Mouse (Mus musculus): ENCODE measurements around the gene Ctdsp2. TPM values are rescaled to one million over a fixed set of nuclear protein-coding genes. Genes with fewer than 3 reads are reported as not detected.

The Ctdsp2 gene
- polyA plus RNA-seq, 1 experiment = 61.4 TPM

DNA sequence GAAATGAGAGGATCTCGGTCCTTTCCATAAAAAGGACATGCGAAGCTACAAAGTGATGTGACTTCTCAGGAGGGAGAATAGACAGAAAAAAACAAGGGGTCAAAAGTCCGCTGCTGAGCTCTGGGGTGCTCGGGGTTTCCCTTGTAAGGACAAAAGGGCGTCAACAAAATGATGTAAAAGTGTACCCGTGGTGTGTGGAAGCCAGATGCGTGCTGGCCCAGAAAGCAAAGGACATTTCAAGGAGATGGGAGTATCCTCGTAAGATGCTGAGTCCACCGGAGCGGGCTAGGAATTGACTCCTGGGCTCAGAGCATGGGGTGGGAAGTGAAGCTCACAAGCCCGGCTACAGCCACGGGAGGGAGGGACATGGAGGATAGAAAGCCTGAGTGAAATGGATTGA is 59.1 kb downstream of the Ctdsp2 start:
- WGBS = 79% methylated on average over 12 of the region's 12 CpGs
- DNase-seq (ENCODE audit: low read depth in 1 of 2, low spot score in 2 of 2) = no peak
- TF ChIP-seq POLR2A (IDR thresholded peaks at IDR 0.05; ENCODE audit: low read depth, low read length) = no peak
- TF ChIP-seq CTCF (IDR thresholded peaks at IDR 0.05; ENCODE audit: extremely low read depth, insufficient read depth, insufficient read length, insufficient replicate concordance) = no peak

DNA sequence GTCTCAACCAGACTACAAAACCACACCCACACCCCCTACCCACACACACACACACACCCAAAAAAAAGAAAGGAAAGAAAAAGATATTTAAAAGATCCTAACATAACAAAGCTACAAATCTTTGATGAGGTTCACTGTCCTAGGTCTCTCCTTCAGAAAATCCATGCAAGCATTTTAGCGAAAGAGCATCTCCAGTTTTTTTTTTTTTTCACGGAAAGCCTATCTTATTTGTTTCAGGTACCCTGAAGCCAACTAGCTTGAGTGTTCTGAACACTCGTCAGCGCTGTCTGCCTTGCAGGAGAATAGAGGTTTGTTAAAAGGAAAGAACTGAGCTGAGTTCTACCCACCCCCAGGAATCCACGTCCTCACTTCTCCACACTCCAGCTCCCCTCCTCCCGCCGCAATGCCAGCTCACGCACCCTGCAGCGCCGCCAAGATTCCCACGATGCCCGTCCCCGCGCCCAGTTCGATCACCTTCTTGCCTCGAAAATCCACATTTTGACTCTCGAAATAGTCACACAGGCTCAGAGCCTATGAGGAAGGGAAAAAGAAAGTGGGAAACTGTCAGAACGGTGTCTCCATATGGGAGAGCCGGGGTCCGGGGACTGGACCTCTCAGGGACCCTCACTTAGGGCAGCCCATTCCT is 62.2 kb downstream of the Ctdsp2 start:
- no peak overlapping the region for H3K27ac ChIP-seq (ENCODE audit: insufficient read depth, low read length)
- H3K36me3 ChIP-seq (ENCODE audit: control insufficient read depth, insufficient read depth, low read length) = peaks cover 3% of the 10 kb centered on the region
- peaks cover 5% of the 10 kb centered on the region for H3K4me1 ChIP-seq (ENCODE audit: control insufficient read depth, insufficient read depth, insufficient read length)
- WGBS = 3% methylated on average over 20 of the region's 20 CpGs
- peak overlapping the region; percentile 75 for H3K4me3 ChIP-seq (ENCODE audit: extremely low read depth, insufficient read depth, insufficient read length)
- DNase-seq (ENCODE audit: low read depth in 1 of 2, low spot score in 2 of 2) = no peak
- TF ChIP-seq POLR2A (IDR thresholded peaks at IDR 0.05; ENCODE audit: low read depth, low read length) (no peak), CTCF (IDR thresholded peaks at IDR 0.05; ENCODE audit: extremely low read depth, insufficient read depth, insufficient read length, insufficient replicate concordance) (no peak)
- peaks cover 9% of the 10 kb centered on the region; the same call in 1 of the 2 replicates for H3K27me3 ChIP-seq (ENCODE audit: control insufficient read depth, insufficient read depth, low read length)

More for the DNA sequence above, 59.1 kb downstream of the Ctdsp2 start:
- Histone ChIP-seq H3K4me3 (ENCODE audit: extremely low read depth, insufficient read depth, insufficient read length) (no peak overlapping the region), H3K27ac (ENCODE audit: insufficient read depth, low read length) (no peak overlapping the region), H3K36me3 (ENCODE audit: control insufficient read depth, insufficient read depth, low read length) (no peaks in the 10 kb centered on the region), H3K27me3 (ENCODE audit: control insufficient read depth, insufficient read depth, low read length) (peaks cover 9% of the 10 kb centered on the region), H3K4me1 (ENCODE audit: control insufficient read depth, insufficient read depth, insufficient read length) (peaks cover 5% of the 10 kb centered on the region)

DNA sequence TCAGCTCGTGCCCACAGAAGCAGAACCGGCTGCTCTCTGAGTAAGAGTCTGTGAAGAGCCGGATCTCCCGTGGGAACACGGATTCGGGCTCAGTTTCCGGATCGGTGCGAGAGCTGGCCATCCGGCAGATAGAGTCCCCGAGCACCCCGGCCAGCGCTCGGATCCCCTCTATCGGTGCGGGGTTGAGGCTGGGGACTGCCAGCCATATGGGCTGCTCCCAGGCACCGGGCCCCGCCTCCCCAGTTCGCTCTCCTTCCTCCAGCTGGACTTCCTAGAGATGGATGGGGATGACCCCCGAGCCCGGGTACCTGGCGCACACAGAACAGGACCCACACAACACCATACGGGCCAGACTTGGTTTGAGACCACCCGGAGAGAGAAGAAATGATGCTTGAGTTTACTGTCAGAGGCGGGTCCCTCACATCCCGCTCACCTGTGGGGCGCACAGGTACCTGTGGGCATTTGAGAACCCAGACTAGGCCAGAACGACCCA is 62.8 kb downstream of the Ctdsp2 start, which contains the start of the genes Mettl1 and Eef1akmt3:
Gene Mettl1, plus strand, starts transcription at position 141 of the 493 bp plus-strand sequence.
Gene Eef1akmt3, minus strand, starts transcription at position 240 of the 493 bp plus-strand sequence.
- H3K27ac ChIP-seq (ENCODE audit: insufficient read depth, low read length) = no peak within 1 kb of the TSS
- peaks cover 5% of the 10 kb centered on the region for H3K4me1 ChIP-seq (ENCODE audit: control insufficient read depth, insufficient read depth, insufficient read length)
- peaks cover 3% of the 10 kb centered on the region for H3K36me3 ChIP-seq (ENCODE audit: control insufficient read depth, insufficient read depth, low read length)
- no peak for DNase-seq (ENCODE audit: low read depth in 1 of 2, low spot score in 2 of 2)
- peaks cover 9% of the 10 kb centered on the region; the same call in 1 of the 2 replicates for H3K27me3 ChIP-seq (ENCODE audit: control insufficient read depth, insufficient read depth, low read length)
- H3K4me3 ChIP-seq (ENCODE audit: extremely low read depth, insufficient read depth, insufficient read length) = peak within 1 kb of the TSS; percentile 75
- no peak for TF ChIP-seq CTCF (IDR thresholded peaks at IDR 0.05; ENCODE audit: extremely low read depth, insufficient read depth, insufficient read length, insufficient replicate concordance)
- no peak for TF ChIP-seq POLR2A (IDR thresholded peaks at IDR 0.05; ENCODE audit: low read depth, low read length)
- WGBS = under 1% methylated on average over 28 of the region's 28 CpGs

DNA sequence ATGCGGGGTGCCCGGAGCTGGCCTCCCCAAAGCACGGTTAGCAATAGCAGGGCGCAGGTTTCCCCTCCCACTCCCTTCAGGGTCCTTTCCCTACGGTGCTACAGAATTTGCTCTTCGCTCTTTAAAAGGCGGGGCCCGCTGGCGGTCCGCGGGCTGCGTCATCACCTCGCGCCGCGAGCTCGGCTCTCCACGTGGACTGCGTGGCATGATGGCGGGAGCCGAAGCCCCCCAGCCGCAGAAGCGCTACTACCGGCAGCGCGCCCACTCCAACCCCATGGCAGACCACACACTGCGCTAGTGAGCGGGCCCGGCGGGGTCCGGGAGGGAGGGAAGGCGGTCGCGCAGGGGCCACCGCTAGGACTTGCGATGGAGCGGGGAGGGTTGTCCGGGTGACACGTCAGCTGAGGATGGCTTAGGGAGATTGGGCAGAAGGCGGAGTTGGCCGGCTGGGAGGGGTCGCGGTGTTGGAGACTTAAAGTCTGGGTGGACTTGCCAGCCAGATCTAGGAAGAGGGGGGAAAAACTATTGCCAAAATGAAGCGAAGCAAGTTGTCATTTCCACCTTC is 63.3 kb downstream of the Ctdsp2 start:
- no peak for TF ChIP-seq CTCF (IDR thresholded peaks at IDR 0.05; ENCODE audit: extremely low read depth, insufficient read depth, insufficient read length, insufficient replicate concordance)
- no peak for TF ChIP-seq POLR2A (IDR thresholded peaks at IDR 0.05; ENCODE audit: low read depth, low read length)
- Histone ChIP-seq H3K27me3 (ENCODE audit: control insufficient read depth, insufficient read depth, low read length) (peaks cover 9% of the 10 kb centered on the region; the same call in 1 of the 2 replicates), H3K4me1 (ENCODE audit: control insufficient read depth, insufficient read depth, insufficient read length) (peaks cover 5% of the 10 kb centered on the region), H3K4me3 (ENCODE audit: extremely low read depth, insufficient read depth, insufficient read length) (peak overlapping the region; percentile 75), H3K36me3 (ENCODE audit: control insufficient read depth, insufficient read depth, low read length) (peaks cover 3% of the 10 kb centered on the region), H3K27ac (ENCODE audit: insufficient read depth, low read length) (no peak overlapping the region)
- WGBS = under 1% methylated on average over 44 of the region's 44 CpGs
- DNase-seq (ENCODE audit: low read depth in 1 of 2, low spot score in 2 of 2) = peak; percentile 55 to 77

DNA sequence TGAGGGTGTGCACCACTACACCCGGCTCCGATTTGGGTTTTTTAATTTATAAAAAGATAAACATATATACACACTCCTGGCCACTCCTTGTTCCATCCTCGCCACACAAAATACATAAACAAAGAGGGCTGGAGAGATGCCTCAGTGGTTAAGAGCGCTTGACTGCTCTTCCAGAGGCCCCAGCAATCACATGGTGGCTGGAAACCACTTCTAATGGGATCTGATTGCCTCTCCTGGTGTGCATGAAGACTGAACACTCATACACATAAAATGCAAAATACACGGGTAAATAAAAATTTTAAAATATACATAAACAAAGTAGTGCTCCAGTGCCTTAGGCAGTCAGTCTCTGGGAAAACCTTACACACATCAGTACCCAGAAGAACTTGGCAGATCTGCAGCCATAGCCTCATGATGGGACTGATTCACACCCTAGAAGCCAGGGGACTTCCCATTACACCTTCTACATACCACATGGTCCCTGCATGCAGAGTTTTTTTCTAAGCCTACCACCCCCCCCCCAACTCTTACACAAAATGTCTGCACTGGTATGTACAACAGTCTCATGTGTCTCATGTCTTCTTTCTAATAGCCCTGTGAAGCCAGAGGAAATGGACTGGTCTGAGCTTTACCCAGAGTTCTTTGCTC is 64.1 kb downstream of the Ctdsp2 start:
- Histone ChIP-seq H3K36me3 (ENCODE audit: control insufficient read depth, insufficient read depth, low read length) (peaks cover 3% of the 10 kb centered on the region), H3K4me1 (ENCODE audit: control insufficient read depth, insufficient read depth, insufficient read length) (peaks cover 5% of the 10 kb centered on the region), H3K27me3 (ENCODE audit: control insufficient read depth, insufficient read depth, low read length) (peaks cover 7% of the 10 kb centered on the region; the same call in 1 of the 2 replicates), H3K27ac (ENCODE audit: insufficient read depth, low read length) (no peak overlapping the region), H3K4me3 (ENCODE audit: extremely low read depth, insufficient read depth, insufficient read length) (peak overlapping the region; percentile 75)
- no peak for DNase-seq (ENCODE audit: low read depth in 1 of 2, low spot score in 2 of 2)
- 18% methylated on average over 5 of the region's 5 CpGs for WGBS
- TF ChIP-seq POLR2A (IDR thresholded peaks at IDR 0.05; ENCODE audit: low read depth, low read length) = no peak
- TF ChIP-seq CTCF (IDR thresholded peaks at IDR 0.05; ENCODE audit: extremely low read depth, insufficient read depth, insufficient read length, insufficient replicate concordance) = no peak

DNA sequence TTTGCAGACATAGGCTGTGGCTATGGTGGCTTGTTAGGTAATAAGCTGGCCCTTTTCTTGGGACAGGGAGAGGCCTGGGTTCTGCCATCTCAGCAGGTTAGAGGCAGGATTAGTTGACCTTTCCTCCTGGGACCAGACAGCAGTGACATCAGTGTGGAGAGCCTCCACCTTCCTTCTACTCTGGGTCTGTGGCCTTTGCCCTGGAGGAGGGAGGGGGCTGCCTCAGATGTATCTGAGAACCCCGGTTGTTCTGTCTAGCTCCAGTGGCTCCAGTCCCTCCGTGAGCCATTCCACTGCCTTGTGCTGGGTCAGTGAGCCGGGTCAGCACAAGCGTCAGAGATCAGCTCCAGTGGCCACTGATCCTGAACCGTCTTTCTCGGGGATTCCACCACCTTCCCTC is 64.7 kb downstream of the Ctdsp2 start:
- H3K4me1 ChIP-seq (ENCODE audit: control insufficient read depth, insufficient read depth, insufficient read length) = peaks cover 5% of the 10 kb centered on the region
- peaks cover 7% of the 10 kb centered on the region; the same call in 1 of the 2 replicates for H3K27me3 ChIP-seq (ENCODE audit: control insufficient read depth, insufficient read depth, low read length)
- TF ChIP-seq POLR2A (IDR thresholded peaks at IDR 0.05; ENCODE audit: low read depth, low read length) (no peak), CTCF (IDR thresholded peaks at IDR 0.05; ENCODE audit: extremely low read depth, insufficient read depth, insufficient read length, insufficient replicate concordance) (no peak)
- no peak overlapping the region for H3K4me3 ChIP-seq (ENCODE audit: extremely low read depth, insufficient read depth, insufficient read length)
- no peak for DNase-seq (ENCODE audit: low read depth in 1 of 2, low spot score in 2 of 2)
- H3K36me3 ChIP-seq (ENCODE audit: control insufficient read depth, insufficient read depth, low read length) = peaks cover 3% of the 10 kb centered on the region
- H3K27ac ChIP-seq (ENCODE audit: insufficient read depth, low read length) = no peak overlapping the region
- 94% methylated on average over 6 of the region's 6 CpGs for WGBS

Data from spleen, adult 2 months (tissue).